ENCODE assay signal across 16 mouse cellular contexts in genomic region chr5:29782261-29782660, GRCm38 (mm10).
"Had no signal": no experiment of that assay in that cellular context is flagged by ENCODE, and none has a peak within 500 bp of the region (broad histone marks: within the 10 kb centered on the region; RNA-seq: fewer than 3 reads in every experiment).

No protein-coding gene starts in this region.

- DNase-seq: gastrocnemius, postnatal 10 days; gastrocnemius, postnatal 25 days; heart, adult 18-20 months; heart, postnatal 10 days; heart, postnatal 4 days; kidney, adult 18-20 months; kidney, adult 8-10 months; kidney, postnatal 10 days; kidney, postnatal 25 days; kidney, postnatal 4 days; lung, adult 18-20 months had no signal

- ATAC-seq: hindbrain, embryonic 16.5 days; inflammation-experienced regulatory T-cells, adult 6 months; intestine, embryonic 15.5 days; intestine, postnatal 0 days; liver, embryonic 12.5 days had no signal
